ENCODE assay signal across 13 mouse cellular contexts in genomic region chr5:32038994-32039393, GRCm38 (mm10).
"Had no signal": no experiment of that assay in that cellular context is flagged by ENCODE, and none has a peak within 500 bp of the region (broad histone marks: within the 10 kb centered on the region; RNA-seq: fewer than 3 reads in every experiment).

No protein-coding gene starts in this region.

- H3K4me1 ChIP-seq: midbrain, embryonic 15.5 days had no signal

- H3K4me3 ChIP-seq: limb, embryonic 13.5 days; megakaryocyte, embryonic 14.5 days; midbrain, embryonic 15.5 days; neural tube, embryonic 12.5 days had no signal

- H3K9me3 ChIP-seq: limb, embryonic 13.5 days; megakaryocyte, embryonic 14.5 days; midbrain, embryonic 15.5 days; neural tube, embryonic 12.5 days had no signal

- DNase-seq: kidney, adult 8-10 months; kidney, postnatal 25 days; left cerebral cortex, postnatal 4 days; lung, embryonic 14.5 days; lung, postnatal 10 days; lung, postnatal 4 days; spleen, adult 18-20 months; thymus, adult 2 months; thymus, postnatal 25 days had no signal

- H3K36me3 ChIP-seq: limb, embryonic 13.5 days; midbrain, embryonic 15.5 days; neural tube, embryonic 12.5 days had no signal

- H3K27me3 ChIP-seq: limb, embryonic 13.5 days; megakaryocyte, embryonic 14.5 days; midbrain, embryonic 15.5 days; neural tube, embryonic 12.5 days had no signal

- H3K27ac ChIP-seq: limb, embryonic 13.5 days; midbrain, embryonic 15.5 days; neural tube, embryonic 12.5 days had no signal
